Mouse (Mus musculus): Measurements from ENCODE around the gene Cfap46. TPM values are rescaled to one million over a fixed set of nuclear protein-coding genes. Genes with fewer than 3 reads are reported as not detected.

Gene Cfap46
- polyA plus RNA-seq (2012; rRNA removed), result 0.01 TPM in 1 of 2 replicates, not detected in the other

DNA sequence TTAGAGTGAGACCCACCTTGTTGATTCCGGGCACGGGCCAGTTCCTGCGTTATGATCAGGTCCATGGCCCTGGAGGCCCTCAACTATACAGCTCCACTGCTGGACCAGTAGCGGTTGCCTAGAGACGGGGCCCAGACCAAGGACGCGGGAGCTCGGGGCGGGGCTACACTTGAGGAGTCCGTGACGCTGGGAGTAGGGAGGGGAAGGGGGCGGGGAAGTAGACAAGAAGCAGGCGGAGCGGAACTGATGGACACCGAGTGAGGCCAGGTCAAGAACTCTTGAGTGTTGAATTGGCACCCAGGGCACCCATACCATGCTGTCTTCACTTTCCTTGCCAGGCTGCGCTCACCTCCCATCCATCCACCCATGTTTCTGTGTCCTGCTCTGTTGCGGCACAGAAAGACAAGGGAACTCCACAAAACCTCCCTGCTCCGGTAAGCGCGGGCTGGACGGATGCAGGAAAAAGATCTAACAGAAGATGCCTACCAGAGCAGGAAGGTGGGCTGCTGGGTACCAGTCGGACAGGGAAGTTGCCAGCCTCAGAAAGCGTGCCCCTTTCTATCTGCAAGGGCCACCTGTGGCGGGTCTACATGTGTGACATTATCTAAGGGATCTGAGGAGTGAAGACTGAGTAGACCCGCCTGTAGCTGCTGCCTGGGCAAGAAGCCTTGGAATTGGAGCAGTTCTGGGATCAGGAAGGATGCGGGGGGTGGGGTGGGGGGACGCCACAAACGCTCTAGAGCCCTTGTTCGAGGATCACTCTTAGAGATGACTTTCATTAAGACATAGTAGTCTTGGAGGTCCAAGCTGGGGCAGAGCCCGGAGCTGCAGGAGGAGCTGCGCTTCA, at the start of gene Cfap46:
TSS of gene Cfap46 (minus strand) at position 112 of the 847 bp plus-strand sequence.

DNA sequence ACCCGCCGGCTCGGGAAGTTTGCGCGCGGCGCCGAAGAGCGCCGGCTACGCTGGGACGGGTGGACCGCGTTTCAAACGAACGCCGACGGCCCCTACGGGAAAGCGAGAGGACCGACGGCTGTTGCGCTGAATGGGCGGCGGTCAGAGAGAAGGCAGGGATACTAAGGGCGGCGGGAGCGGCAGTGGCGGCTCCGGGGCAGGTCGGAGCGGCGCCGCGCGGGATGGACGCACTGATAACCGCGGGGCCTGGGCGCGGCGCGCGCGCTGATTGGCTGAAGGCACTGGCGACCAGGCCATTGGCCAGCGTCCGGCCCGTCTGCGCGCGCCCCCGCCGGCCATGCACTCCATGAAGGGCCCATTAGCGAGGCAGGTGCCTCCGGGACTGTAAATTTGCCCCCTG, 101.0 kb downstream of the Cfap46 start, which contains the start of gene Nkx6-2:
TSS of gene Nkx6-2 (minus strand) at position 203 of the 400 bp plus-strand sequence.

Other genes starting within 250 kb of the Cfap46 start
- gene Nkx6-2, start 101.0 kb downstream of the Cfap46 start, polyA plus RNA-seq (2012; rRNA removed), result 0.02 TPM in 1 of 2 replicates, not detected in the other
- gene Adgra1, start 150.4 kb upstream of the Cfap46 start, polyA plus RNA-seq (2012; rRNA removed), result 0.01 TPM in 1 of 2 replicates, not detected in the other
- gene Kndc1, start 210.9 kb upstream of the Cfap46 start, polyA plus RNA-seq (2012; rRNA removed), result 0.01 TPM in 1 of 2 replicates, not detected in the other

Data from liver, embryonic 18 days (tissue).